Mouse (Mus musculus) testis, adult 2 months (tissue): ENCODE measurements around the gene Ift80. TPM values are rescaled to one million over a fixed set of nuclear protein-coding genes. Genes with fewer than 3 reads are reported as not detected.

ENCODE experiments used
- H3K27ac ChIP-seq: fragments of 200-500 bp; 2 replicates; pipeline ENCODE4 v1.5.1; 2012; ENCODE audit warnings: low read depth, low read length; ENCODE audit not compliant: control insufficient read depth, insufficient read depth
- H3K27me3 ChIP-seq: fragments of 200-500 bp; 2 replicates; pipeline ENCODE4 v1.6.1; 2012; ENCODE audit warnings: mild to moderate bottlenecking, low read length, moderate library complexity; ENCODE audit not compliant: control insufficient read depth, insufficient read depth
- H3K36me3 ChIP-seq: fragments of 200-500 bp; 2 replicates; pipeline ENCODE4 v1.6.1; 2012; ENCODE audit warnings: mild to moderate bottlenecking, low read length; ENCODE audit not compliant: control insufficient read depth, insufficient read depth
- H3K4me1 ChIP-seq: fragments of 200-500 bp; 2 replicates; pipeline ENCODE4 v1.6.1; 2012; ENCODE audit warnings: low read length; ENCODE audit not compliant: control insufficient read depth, insufficient read depth
- H3K4me3 ChIP-seq: fragments of 200-500 bp; 2 replicates; pipeline ENCODE4 v1.5.1; 2012; ENCODE audit warnings: low read depth, mild to moderate bottlenecking, low read length, moderate library complexity, mixed read lengths; ENCODE audit not compliant: control insufficient read depth
- CTCF ChIP-seq: fragments of 200-500 bp; IDR thresholded peaks from 2 replicates; pipeline ENCODE4 v1.5.1; 2012; ENCODE audit warnings: low read depth, mild to moderate bottlenecking, inconsistent platforms, low read length, moderate library complexity; ENCODE audit not compliant: control insufficient read depth, insufficient read depth, insufficient replicate concordance
- POLR2A ChIP-seq: fragments of 200-500 bp; IDR thresholded peaks from 2 replicates; pipeline ENCODE4 v1.6.1; 2012; ENCODE audit warnings: low read depth, mild to moderate bottlenecking, inconsistent platforms, low read length, moderate library complexity; ENCODE audit not compliant: control insufficient read depth
- polyA plus RNA-seq: library from polyadenylated mRNA; depleted of rRNA; stranded (reverse); fragments of >200 nt; gene quantifications from 2 replicates; pipeline ENCODE4 v1.2.3, GENCODE M21; 2012; rRNA removed

Ift80 gene
- polyA plus RNA-seq, 1 experiment, result 30.9 TPM

DNA sequence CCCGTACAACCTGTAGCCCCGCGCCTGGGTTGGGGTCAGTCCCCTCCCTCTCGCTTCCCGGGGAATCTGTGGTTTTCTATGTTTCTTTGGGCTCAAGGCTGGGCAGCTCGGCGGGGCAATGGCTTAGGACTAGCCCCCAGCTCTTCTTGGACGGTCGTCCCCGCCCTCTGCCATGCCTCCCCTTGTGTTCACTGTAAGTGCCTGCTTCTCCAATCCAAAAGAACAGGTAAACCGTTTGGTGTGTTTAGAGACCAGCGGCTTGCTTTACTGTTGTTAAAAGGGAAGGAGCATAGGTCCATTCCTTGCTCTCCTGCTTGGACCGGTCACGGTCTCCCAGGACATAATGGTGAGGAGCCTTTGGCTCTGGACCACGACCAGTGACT lies 133.8 kb downstream of the Ift80 start:
- TF ChIP-seq POLR2A (no peak), CTCF (no peak)
- no peak overlapping the region for H3K27ac ChIP-seq
- H3K36me3 ChIP-seq, result no peaks in the 10 kb centered on the region
- H3K4me3 ChIP-seq, result peak overlapping the region; percentile 83
- peaks cover 15% of the 10 kb centered on the region for H3K4me1 ChIP-seq
- no peaks in the 10 kb centered on the region for H3K27me3 ChIP-seq

GRCm38 (mm10) chr3:68869691-68870567 lies 134.4 kb downstream of the Ift80 start:
- no peak for TF ChIP-seq POLR2A
- 0 out of 2 replicates have a peak, but pooled peaks have one; percentile 2 for TF ChIP-seq CTCF
- Histone ChIP-seq H3K27me3 (no peaks in the 10 kb centered on the region), H3K36me3 (no peaks in the 10 kb centered on the region), H3K4me3 (peak overlapping the region; percentile 83), H3K4me1 (peaks cover 15% of the 10 kb centered on the region), H3K27ac (no peak overlapping the region)

GRCm38 (mm10) chr3:68869211-68869690 lies 135.1 kb downstream of the Ift80 start, which contains the start of gene 1110032F04Rik:
Gene 1110032F04Rik, plus strand, starts transcription at chr3:68869586.
- no peaks in the 10 kb centered on the region for H3K27me3 ChIP-seq
- TF ChIP-seq CTCF, result no peak
- no peak for TF ChIP-seq POLR2A
- no peaks in the 10 kb centered on the region for H3K36me3 ChIP-seq
- no peak within 1 kb of the TSS for H3K27ac ChIP-seq
- H3K4me3 ChIP-seq, result peak within 1 kb of the TSS; percentile 83
- H3K4me1 ChIP-seq, result peaks cover 15% of the 10 kb centered on the region

- H3K27me3 ChIP-seq, result no peaks in the 10 kb centered on the region
- no peaks in the 10 kb centered on the region for H3K36me3 ChIP-seq
- no peak overlapping the region for H3K27ac ChIP-seq
- no peak overlapping the region for H3K4me3 ChIP-seq
- H3K4me1 ChIP-seq, result no peaks in the 10 kb centered on the region
- no peak for TF ChIP-seq POLR2A
- no peak for TF ChIP-seq CTCF
Measured at GRCm38 (mm10) chr3:68852414-68852813, 152.0 kb downstream of the Ift80 start.

- H3K36me3 ChIP-seq, result no peaks in the 10 kb centered on the region
- no peak overlapping the region for H3K27ac ChIP-seq
- no peaks in the 10 kb centered on the region for H3K27me3 ChIP-seq
- no peaks in the 10 kb centered on the region for H3K4me1 ChIP-seq
- no peak overlapping the region for H3K4me3 ChIP-seq
- TF ChIP-seq CTCF (no peak), POLR2A (no peak)
Measured at GRCm38 (mm10) chr3:68848323-68848722, 156.0 kb downstream of the Ift80 start.

DNA sequence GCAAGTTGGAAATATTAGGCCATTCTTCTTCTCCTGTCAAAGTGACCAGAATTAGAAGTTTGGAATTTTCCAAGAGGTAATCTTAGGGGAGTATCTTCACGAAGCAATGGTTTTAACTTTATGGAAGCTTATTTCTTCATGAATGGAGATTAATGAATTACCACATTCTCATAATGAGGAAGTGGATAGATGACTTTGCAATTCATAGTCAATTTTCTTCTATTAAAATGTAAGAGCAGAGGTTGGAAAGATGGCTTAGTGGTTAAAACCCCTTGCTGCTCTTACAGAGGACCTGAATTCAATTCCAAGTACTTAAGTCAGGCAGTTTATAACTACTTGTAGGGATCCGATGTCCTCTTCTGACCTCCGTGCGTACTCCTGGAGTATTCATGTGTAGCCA lies 160.3 kb downstream of the Ift80 start:
- Histone ChIP-seq H3K36me3 (no peaks in the 10 kb centered on the region), H3K27me3 (no peaks in the 10 kb centered on the region), H3K27ac (no peak overlapping the region), H3K4me1 (no peaks in the 10 kb centered on the region), H3K4me3 (no peak overlapping the region)
- no peak for TF ChIP-seq CTCF
- no peak for TF ChIP-seq POLR2A

Other genes starting within 250 kb of the Ift80 start
- gene 1110032F04Rik, start 135.0 kb downstream of the Ift80 start, polyA plus RNA-seq, result not detected in 2 replicates
- gene Smc4, start 168 bp upstream of the Ift80 start, polyA plus RNA-seq, result 22.2 and 25.3 TPM in 2 replicates
- 7.3 and 9.8 TPM in 2 replicates for gene Trim59, start 40.2 kb upstream of the Ift80 start, polyA plus RNA-seq
- 29.6 and 36.5 TPM in 2 replicates for gene Kpna4, start 122.5 kb upstream of the Ift80 start, polyA plus RNA-seq
- gene Arl14, start 217.8 kb upstream of the Ift80 start, polyA plus RNA-seq, result not detected in 2 replicates